Mouse (Mus musculus) left cerebral cortex, postnatal 36 days (tissue): ENCODE measurements at regions not wholly inside any gene's neighbourhood (a gene's known extent, or its start where the extent isn't known, plus 50 kb on each side); places are given as distances from the start of the nearest gene placed in this dataset.

Experiments used
- DNase-seq, 2 experiments: peaks; one replicate each; pipeline ENCODE4 v3.0.0; 2021 to 2022; ENCODE audit warnings: low spot score in 2 of 2, mixed read lengths in 1 of 2
- intact Hi-C: fragments of 180-260 bp; cut with DNase I; formaldehyde crosslinking; loops from one replicate; pipeline ENCODE4 v1.15.1; 2025

GRCm38 (mm10) chr12:68728882-68729281 is 430.1 kb downstream of the Rps29 start:
- no peak for DNase-seq
- intact Hi-C loops, result no loop called here

GRCm38 (mm10) chr12:68718946-68719345 is 440.0 kb downstream of the Rps29 start:
- DNase-seq, result no peak
- intact Hi-C loops, result no loop called here

- DNase-seq, result no peak
Measured at GRCm38 (mm10) chr12:68694275-68695267, 464.4 kb downstream of the Rps29 start.

GRCm38 (mm10) chr12:68688262-68688661 is 470.7 kb downstream of the Rps29 start:
- DNase-seq, result no peak
- intact Hi-C loops, result no loop called here

More at GRCm38 (mm10) chr12:68694275-68695267, 464.4 kb downstream of the Rps29 start:
- intact Hi-C loops, result no loop called here

- intact Hi-C loops, result no loop called here
- DNase-seq, result no peak
Measured at GRCm38 (mm10) chr12:68683897-68684296, 475.1 kb downstream of the Rps29 start.

GRCm38 (mm10) chr12:68683176-68683575 is 475.8 kb downstream of the Rps29 start:
- intact Hi-C loops, result no loop called here
- no peak for DNase-seq

- DNase-seq, result no peak
- intact Hi-C loops, result no loop called here
Measured at GRCm38 (mm10) chr12:68680668-68681067, 478.3 kb downstream of the Rps29 start.

GRCm38 (mm10) chr12:68676096-68676775 is 482.8 kb downstream of the Rps29 start:
- intact Hi-C loops, result no loop called here
- DNase-seq, result no peak

- intact Hi-C loops, result no loop called here
- DNase-seq, result no peak
Measured at GRCm38 (mm10) chr12:68672011-68672410, 487.0 kb downstream of the Rps29 start.

GRCm38 (mm10) chr12:68645901-68646585 is 512.9 kb downstream of the Rps29 start:
- intact Hi-C loops, result no loop called here
- no peak for DNase-seq

- no peak for DNase-seq
- intact Hi-C loops, result no loop called here
Measured at GRCm38 (mm10) chr12:68643671-68644070, 515.3 kb downstream of the Rps29 start.

- intact Hi-C loops, result no loop called here
- no peak for DNase-seq
Measured at GRCm38 (mm10) chr12:68632441-68632840, 526.5 kb downstream of the Rps29 start.

GRCm38 (mm10) chr12:68618337-68618736 is 540.6 kb downstream of the Rps29 start:
- DNase-seq, result no peak
- intact Hi-C loops, result no loop called here

GRCm38 (mm10) chr12:68605417-68606000 is 553.5 kb downstream of the Rps29 start:
- no peak for DNase-seq
- intact Hi-C loops, result no loop called here

- intact Hi-C loops, result no loop called here
- no peak for DNase-seq
Measured at GRCm38 (mm10) chr12:68604524-68605299, 554.3 kb downstream of the Rps29 start.

GRCm38 (mm10) chr12:68602682-68603081 is 556.3 kb downstream of the Rps29 start:
- intact Hi-C loops, result no loop called here
- DNase-seq, result no peak

GRCm38 (mm10) chr12:68601366-68601765 is 557.6 kb downstream of the Rps29 start:
- intact Hi-C loops, result no loop called here
- no peak for DNase-seq

GRCm38 (mm10) chr12:68599681-68600596 is 559.0 kb downstream of the Rps29 start:
- peak; percentile 10 to 15 for DNase-seq
- intact Hi-C loops, result no loop called here
